Mouse (Mus musculus): ENCODE results near the gene Heg1. TPM values are rescaled to one million over a fixed set of nuclear protein-coding genes. Genes with fewer than 3 reads are reported as not detected.

The Heg1 gene
- total RNA-seq, 2 experiments from 2014 or later: 24.6 to 28.8 TPM

DNA sequence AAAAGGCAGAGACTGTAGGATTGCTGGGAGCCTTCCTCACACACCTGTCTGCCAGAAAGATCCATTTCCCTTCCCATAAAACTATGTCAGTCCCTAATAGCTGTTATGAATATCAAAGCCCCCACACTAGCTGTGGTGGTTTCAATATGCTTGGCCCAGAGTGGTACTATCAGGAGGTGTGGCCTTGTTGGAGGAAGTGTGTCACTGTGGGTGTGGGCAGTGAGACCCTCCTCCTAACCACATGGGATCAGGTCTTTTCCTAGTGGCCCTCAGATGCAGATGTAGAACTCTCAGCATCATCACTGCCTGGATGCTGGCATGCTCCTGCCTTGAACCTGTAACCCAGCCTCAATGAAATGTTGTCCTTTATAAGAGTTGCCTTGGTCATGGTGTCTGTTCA, 2.5 kb upstream of the Heg1 start:
- peak overlapping the region; percentile 57 for H3K27ac ChIP-seq
- DNase-seq (ENCODE audit: low spot score in 2 of 2): no peak
- no peak overlapping the region for H3K4me3 ChIP-seq
- TF ChIP-seq CTCF (conservative IDR thresholded peaks at IDR 0.05): no peak

- no peak for DNase-seq (ENCODE audit: low spot score in 2 of 2)
- TF ChIP-seq CTCF (conservative IDR thresholded peaks at IDR 0.05): no peak
- Histone ChIP-seq H3K4me3 (no peak overlapping the region), H3K27ac (0 out of 2 replicates have a peak overlapping the region, but pooled peaks have one; percentile 32)
These were observed 1.5 kb upstream of the Heg1 start for GRCm38 (mm10) chr16:33682651-33683050.

- DNase-seq (ENCODE audit: low spot score in 2 of 2): no peak
- TF ChIP-seq CTCF (conservative IDR thresholded peaks at IDR 0.05): no peak
- Histone ChIP-seq H3K27ac (peak overlapping the region; percentile 91), H3K4me3 (peak overlapping the region; percentile 87)
These were observed 686 bp upstream of the Heg1 start for GRCm38 (mm10) chr16:33683206-33684161.

DNA sequence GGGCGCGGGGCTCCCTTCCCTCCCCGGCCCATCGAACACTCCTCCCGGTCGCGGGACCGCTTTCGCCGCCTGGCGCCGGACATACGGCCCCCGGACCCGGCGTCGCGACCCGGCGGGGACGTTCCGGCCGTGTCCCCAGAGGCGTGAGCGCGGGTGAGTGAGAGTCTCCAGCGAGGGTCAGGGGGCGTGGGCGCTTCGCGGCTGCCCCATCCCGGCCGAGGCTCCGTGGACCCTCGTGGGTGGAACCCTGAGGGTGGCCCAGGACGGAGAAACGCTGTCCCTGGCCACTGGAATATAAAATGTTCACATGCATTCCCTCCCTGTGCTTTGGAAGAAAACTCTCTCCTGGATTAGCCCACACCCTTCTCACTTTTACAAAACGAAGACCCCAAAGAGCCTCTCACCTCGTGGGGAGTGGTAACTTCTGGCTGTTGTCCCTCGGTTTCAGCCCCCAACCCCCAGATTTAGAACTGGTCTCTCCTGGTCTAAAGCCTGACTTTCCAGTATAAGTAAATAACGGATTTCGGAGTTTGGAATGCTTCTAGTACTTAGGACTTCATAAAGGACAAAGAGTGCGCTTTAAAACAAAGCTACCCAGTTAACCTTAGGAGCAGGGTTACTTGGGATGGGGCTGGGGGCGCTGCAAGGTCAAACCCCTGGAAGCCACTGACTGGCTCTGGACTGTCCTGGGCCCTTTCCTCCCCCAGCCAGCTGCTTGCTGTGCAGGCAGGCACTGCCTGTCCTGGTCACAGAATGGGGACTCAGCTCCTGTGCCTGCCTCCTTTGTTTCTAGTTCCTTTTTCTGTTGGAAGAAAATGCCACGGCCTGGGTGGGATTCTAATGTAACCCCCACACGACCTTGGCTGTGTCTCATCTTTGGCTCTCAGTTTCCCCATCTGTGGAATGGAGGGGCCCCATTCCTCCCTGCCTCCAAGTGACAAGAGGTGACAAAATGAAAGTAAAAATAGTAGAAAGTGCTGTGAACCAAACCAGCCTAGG, 832 bp downstream of the Heg1 start:
- H3K4me3 ChIP-seq: peak overlapping the region; percentile 87
- H3K27ac ChIP-seq: peak overlapping the region; percentile 91
- 0 out of 2 replicates have a peak, but pooled peaks have one; percentile 0 for TF ChIP-seq CTCF (conservative IDR thresholded peaks at IDR 0.05)
- DNase-seq (ENCODE audit: low spot score in 2 of 2): no peak

GRCm38 (mm10) chr16:33686056-33686455, 1.9 kb downstream of the Heg1 start:
- no peak for DNase-seq (ENCODE audit: low spot score in 2 of 2)
- TF ChIP-seq CTCF (conservative IDR thresholded peaks at IDR 0.05): no peak
- Histone ChIP-seq H3K27ac (peak overlapping the region; percentile 91), H3K4me3 (peak overlapping the region; percentile 87)

GRCm38 (mm10) chr16:33687724-33688123, 3.6 kb downstream of the Heg1 start:
- Histone ChIP-seq H3K27ac (peak overlapping the region; percentile 43; the same call in 1 of the 2 replicates), H3K4me3 (peak overlapping the region; percentile 29)
- DNase-seq (ENCODE audit: low spot score in 2 of 2): no peak
- no peak for TF ChIP-seq CTCF (conservative IDR thresholded peaks at IDR 0.05)

DNA sequence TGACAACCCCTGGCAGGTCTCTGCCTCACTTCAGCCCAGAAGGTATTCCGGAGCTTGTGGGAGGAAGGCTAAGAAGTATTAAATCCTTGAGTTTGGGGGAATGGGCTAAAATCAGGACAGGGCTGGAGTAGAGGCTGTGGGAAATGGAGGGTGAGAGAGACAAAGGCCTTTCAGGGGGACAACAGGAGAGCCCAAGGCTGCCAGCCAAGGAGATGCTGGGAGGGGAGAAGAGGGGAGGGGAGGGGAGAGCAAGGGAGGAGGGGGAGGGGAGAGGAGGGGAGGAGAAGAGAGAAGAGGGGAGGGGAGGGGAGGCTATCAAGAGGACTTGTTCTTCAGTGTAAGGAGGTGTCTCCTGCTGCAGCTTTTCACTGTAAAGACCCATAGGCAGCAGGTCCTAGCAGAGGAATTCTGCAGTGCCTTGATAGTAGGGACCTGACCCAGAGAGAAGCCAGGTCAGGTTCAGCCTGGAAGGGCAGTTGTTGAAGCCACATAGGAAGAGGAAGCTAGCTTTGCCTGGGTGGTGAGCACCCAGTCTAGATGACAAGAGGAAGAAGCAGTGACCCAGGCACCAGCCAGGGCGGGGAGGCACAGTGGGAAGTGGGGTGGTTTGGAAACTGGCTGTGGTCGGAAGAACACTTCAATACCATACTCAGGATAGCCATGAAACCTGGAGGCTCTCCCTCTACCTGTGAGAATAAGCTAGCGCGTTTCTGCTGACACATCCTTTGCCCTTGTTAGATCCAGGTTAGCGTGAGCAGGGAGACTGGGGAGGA, 7.0 kb downstream of the Heg1 start:
- Histone ChIP-seq H3K27ac (0 out of 2 replicates have a peak overlapping the region, but pooled peaks have one; percentile 5), H3K4me3 (no peak overlapping the region)
- DNase-seq (ENCODE audit: low spot score in 2 of 2): no peak
- no peak for TF ChIP-seq CTCF (conservative IDR thresholded peaks at IDR 0.05)

DNA sequence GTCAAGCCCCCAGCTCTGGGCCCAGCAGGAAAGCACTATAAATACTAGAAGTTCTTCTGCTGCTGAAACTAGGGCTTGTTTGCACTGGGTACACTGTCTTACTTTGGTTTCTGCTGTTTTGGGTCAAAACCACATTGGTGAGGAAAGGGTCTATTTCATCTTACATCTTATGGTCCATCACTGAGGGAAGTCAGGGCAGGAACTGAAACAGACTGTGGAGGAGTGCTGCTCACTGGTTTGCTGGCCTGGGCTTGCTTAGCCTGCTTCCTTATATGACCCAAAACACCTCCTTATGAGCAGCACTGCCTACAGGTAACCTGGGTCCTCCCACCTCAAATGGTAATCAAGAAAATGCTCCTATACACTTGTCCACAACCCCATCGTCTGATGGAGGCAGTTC, 9.4 kb downstream of the Heg1 start:
- H3K4me3 ChIP-seq: no peak overlapping the region
- H3K27ac ChIP-seq: no peak overlapping the region
- no peak for DNase-seq (ENCODE audit: low spot score in 2 of 2)
- TF ChIP-seq CTCF (conservative IDR thresholded peaks at IDR 0.05): no peak

GRCm38 (mm10) chr16:33696811-33697575, 12.8 kb downstream of the Heg1 start:
- Histone ChIP-seq H3K4me3 (no peak overlapping the region), H3K27ac (peak overlapping the region; percentile 67)
- no peak for DNase-seq (ENCODE audit: low spot score in 2 of 2)
- TF ChIP-seq CTCF (conservative IDR thresholded peaks at IDR 0.05): no peak

GRCm38 (mm10) chr16:33697576-33698276, 13.6 kb downstream of the Heg1 start:
- no peak for DNase-seq (ENCODE audit: low spot score in 2 of 2)
- Histone ChIP-seq H3K4me3 (no peak overlapping the region), H3K27ac (peak overlapping the region; percentile 69)
- no peak for TF ChIP-seq CTCF (conservative IDR thresholded peaks at IDR 0.05)

- no peak overlapping the region for H3K4me3 ChIP-seq
- no peak for DNase-seq (ENCODE audit: low spot score in 2 of 2)
- no peak for TF ChIP-seq CTCF (conservative IDR thresholded peaks at IDR 0.05)
- H3K27ac ChIP-seq: peak overlapping the region; percentile 69; the same call in 1 of the 2 replicates
These were observed 14.2 kb downstream of the Heg1 start for GRCm38 (mm10) chr16:33698277-33698790.

All from layer of hippocampus, adult 2 months (tissue).